Mouse (Mus musculus) kidney, adult 2 months (tissue): ENCODE measurements at regions not wholly inside any gene's neighbourhood (a gene's known extent, or its start where the extent isn't known, plus 50 kb on each side); places are given as distances from the start of the nearest gene placed in this dataset.

Source experiments
- CTCF ChIP-seq: fragments of 200-500 bp; conservative IDR thresholded peaks from 2 replicates; pipeline ENCODE4 v1.5.1; 2011; ENCODE audit warnings: low read depth, mild to moderate bottlenecking, control low read depth, low read length, moderate library complexity, mixed read lengths; ENCODE audit not compliant: insufficient read depth, insufficient read length
- POLR2A ChIP-seq: fragments of 200-500 bp; IDR thresholded peaks from one replicate; pipeline ENCODE4 v1.6.1; 2011; ENCODE audit warnings: low read depth, low read length, control low read depth

GRCm38 (mm10) chr6:91617031-91617596 lies 66.7 kb upstream of the Slc6a6 start:
- no peak for TF ChIP-seq CTCF
- no peak for TF ChIP-seq POLR2A
